Mouse (Mus musculus): ENCODE results near the gene Dusp12. TPM values are rescaled to one million over a fixed set of nuclear protein-coding genes. Genes with fewer than 3 reads are reported as not detected.

The Dusp12 gene
- total RNA-seq (2021), result 11.9 and 17.5 TPM in 2 replicates
- long read RNA-seq, experiment 1, transcript Dusp12-204 (6 exons, 911 nt), result minor isoform, 6 of 27 reads
- long read RNA-seq, experiment 1, transcript Dusp12-201 (6 exons, 1,374 nt), result major isoform, 20 of 27 reads
- long read RNA-seq, experiment 1, partial matches to known transcripts, result 0 of 27 reads
- long read RNA-seq, experiment 1, other reads (novel, unspliced or antisense), result 1 of 27 reads
- long read RNA-seq, experiment 2, transcript Dusp12-201 (6 exons, 1,374 nt), result major isoform, 14 of 21 reads
- long read RNA-seq, experiment 2, partial matches to known transcripts, result 1 of 21 reads
- long read RNA-seq, experiment 2, other reads (novel, unspliced or antisense), result 2 of 21 reads

DNA sequence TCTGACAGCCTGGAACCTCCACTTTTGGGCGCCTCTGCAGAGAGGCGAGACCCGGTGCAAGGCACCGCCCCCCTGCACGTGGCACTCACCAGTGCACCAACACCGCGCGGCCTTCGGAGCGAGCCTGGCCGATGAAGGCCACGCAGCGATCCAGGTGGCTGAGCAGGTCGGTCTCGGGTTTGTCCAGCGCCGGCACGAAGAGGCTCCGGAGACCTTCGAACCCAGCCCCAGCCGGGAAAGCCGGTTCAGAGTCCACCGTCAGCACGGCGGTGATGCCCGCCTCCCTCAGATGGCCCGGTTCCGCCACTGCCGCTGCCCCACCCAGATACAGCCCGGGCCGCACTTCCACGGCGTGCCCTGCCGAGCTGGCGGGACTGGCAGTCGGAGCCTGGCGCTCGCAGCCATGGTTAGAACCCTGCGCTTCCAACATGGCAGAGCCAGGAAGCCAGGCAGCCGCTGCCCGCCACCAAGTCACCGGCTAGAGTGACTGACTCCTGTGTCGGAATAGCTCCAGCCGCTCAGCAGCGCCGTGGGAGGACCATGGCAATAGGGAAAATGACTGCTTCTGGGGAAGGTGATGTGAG lies at the start of gene Dusp12, which contains the start of gene Gm26620:
TSS of gene Dusp12 (minus strand) at position 563 of the 584 bp plus-strand sequence.
TSS of gene Gm26620 (plus strand) at position 88 of the 584 bp plus-strand sequence.
- peak; percentile 93 for DNase-seq

DNA sequence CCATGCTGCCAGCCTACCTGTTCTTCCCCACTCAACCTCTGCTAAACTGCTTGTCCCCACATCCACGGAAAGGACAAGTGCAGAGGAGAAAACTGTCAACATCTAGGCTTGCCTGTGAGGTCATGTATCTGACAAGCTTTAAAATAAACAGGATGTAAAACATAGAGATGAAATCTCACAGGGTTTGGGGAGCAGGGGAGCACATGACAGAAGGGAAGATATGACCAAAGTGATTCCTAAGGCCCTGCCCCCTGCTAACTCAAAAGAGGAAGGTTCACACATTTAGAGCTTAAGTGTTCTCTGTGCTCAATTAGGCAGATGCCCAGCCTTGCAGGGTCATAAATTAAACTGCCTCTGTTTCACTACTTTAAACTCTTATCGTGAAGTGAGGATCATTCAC lies 49.0 kb upstream of the Dusp12 start:
- DNase-seq, result no peak

DNA sequence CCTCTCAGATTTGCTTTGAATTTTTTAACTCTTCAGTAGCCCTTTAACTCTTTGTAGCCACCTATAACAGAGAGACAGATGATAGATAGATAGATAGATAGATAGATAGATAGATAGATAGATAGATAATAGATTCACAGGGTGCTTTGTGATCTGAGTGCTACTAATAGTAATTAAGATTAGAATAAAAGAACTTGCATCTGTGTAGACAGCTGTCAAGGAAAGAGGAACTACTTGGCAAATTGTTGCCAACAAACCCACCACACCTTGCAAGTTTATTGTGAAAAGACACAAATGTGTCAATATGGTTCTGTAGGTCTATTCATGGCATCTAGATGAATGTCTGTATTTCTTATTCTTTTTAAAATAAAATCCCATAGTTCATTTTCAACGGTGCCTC lies 48.6 kb upstream of the Dusp12 start:
- DNase-seq, result no peak

DNA sequence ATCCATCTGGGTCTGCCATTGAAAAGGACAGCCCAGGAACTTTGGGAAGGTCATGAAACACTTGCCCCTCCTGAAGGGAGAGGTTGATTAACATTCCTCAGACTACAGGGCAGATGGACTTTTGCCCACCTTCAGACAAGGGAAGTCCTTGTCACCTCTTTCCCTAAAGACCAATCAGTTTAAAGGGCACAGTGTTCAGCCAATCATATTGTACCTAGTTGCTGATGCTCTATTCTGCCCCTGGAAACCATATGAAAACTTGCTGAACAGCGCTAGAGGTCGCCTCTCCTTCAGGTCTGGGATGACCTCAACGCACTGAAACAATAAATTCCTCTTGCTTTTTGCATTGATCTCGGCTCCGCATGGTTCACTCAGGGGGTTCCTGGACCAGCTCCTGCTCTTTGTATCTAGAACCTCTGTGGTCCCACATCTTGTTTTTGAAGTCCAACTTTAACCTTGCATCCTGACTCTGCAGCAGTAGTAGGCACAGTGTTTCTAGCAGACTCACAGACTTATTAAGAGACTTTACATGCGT lies 48.1 kb upstream of the Dusp12 start:
- DNase-seq, result no peak

DNA sequence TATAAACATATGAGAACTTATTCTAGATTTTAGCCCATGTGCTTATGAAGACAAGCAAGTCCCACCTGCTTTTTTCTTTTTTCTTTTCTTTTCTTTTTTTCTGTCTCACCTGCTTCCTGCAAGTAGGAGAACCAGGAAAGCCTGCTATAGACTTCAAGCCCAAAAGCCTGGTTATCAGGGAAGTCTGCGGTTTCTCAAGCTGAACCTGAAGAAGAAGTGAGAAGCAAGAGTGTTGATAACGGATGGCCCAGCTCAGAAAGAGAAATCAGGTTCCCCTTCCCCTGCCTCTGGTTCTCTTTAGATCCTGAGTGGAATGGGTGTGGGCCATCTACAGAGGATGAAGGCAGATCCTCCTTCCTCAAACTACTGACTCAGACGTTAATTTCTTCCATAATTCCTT lies 46.7 kb upstream of the Dusp12 start:
- no peak for DNase-seq

DNA sequence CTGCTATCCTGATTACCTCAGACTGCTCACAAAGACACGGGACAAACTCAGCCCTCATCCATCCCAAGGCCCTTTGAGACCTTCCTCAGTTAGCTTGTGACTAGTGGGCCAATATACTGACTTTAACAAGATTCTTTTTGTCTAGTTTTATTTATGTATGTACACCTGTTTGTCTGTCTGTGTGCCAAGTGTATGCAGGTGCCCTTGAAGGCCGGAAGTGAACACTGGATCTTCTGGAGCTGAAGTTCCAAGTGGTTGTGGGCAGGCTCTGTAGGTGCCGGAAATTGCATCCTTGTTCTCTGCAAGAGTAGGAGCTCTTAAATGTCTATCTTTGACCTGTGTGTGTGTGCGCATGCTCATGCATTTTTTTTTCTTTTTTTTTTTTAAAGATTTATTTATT lies 43.9 kb upstream of the Dusp12 start:
- no peak for DNase-seq

DNA sequence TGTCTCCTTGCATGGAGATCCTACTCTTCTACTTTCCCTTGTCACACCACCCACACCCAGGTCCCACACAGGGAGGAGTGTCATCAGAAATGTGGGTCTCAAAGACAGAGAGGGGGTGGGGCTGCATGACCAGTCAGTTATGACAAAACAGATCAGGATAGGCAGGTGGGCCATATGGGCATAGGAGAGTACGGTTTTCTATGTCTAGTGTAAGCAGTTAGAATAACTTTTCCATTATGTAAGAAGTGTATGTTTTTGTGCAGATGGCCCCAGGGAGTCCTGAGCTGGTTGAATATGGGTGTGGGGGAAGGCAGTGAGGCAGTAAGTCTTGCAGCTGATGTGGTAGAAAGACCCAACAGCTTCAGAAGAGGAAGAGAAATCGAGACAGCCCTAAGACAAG lies 43.1 kb upstream of the Dusp12 start:
- no peak for DNase-seq

DNA sequence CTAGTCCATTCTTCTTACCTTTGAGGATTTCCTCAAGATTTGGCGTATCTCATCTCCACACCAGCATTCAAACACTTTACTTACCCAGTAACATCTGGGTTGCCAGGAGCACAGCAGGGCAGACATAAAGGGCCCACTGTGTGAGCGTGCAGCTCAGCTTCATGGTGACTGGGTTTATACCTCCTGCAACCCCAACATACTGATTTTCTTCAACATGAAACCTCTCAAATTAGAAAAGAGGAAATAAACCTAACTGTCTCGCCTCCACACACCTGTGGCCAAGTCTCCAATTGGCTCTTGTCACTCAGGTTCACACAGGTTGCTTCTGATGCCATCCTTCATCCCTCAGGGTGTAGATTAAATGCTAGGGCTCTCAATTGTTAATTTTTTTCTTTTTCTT lies 42.0 kb upstream of the Dusp12 start, which contains the start of gene Fcrla:
TSS of gene Fcrla (minus strand) at position 206 of the 400 bp plus-strand sequence.
- no peak for DNase-seq

DNA sequence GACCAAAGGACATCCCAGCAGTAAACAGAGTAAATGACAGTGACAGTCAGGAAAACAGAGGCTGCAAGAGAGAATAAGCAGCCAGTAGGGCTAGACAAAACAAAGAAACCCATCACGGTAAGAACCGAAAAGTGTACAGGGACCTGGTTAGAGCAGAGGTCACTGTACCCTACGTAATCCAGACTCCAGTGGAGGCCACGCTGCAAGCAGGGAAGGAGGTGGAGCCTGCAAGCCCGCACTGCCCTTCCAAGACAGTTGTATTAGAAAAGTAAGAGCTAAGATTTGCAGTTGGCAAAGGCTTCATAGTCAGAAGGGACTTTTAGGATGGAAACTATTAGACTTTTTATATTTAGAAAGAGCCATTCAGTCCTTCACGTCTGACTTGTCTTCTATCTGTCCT lies 41.6 kb upstream of the Dusp12 start:
- no peak for DNase-seq

DNA sequence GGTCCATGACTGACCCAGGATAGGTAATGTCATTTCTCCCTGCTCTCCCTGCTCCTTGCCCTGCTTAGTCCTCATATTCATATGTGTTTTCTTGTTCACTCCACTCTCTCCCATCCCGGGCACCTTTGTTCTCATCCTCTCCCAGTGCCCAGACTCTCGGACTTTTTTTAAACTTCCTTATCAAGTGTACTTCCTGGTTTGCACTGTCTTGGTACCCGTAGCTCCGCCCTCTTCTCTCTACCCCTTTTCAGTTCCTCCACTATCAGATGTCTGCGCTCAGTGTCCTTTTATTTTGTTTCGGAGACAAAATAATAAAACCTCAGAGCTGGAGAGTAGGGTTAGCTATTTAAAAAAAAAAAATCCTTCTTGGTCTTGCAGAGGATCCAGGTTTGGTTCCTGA lies 39.1 kb upstream of the Dusp12 start:
- DNase-seq, result no peak

DNA sequence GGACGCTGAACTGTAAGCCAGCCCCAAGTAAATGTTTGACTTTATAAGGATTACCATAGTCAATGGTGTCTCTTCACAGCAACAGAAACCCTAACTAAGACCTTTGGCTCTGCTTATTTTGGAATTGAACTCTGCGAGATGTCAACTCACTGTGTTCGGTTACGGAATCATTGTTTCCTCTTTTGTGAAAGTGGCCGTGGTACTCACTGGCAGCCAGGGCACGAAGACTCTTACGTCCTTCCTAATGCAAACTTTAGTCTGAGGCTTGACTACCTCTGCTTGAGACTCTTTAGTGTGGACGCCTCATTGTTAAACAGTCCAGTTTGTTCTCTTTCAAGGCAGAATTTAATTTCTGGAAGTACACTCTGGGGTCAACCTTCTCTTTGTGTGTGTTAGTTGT lies 34.0 kb upstream of the Dusp12 start:
- no peak for DNase-seq

DNA sequence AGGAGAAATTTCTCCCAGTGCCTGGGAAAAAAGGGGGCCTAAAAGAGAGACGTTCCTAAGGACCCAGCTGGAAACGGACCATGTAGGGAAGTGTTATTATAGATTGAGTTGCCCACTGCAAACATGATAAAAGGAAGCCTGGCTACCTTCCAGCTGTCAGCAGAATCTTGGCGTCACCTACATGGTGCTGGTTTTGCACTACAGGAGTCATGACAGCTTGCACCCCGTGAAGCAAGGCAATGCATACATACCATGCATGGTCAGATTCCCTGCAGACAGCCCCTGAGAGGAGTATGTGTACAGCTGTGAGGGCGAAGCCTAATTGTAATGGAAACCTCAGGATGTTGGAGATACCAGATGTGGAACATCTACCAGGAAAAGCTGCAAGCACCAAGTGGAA lies 30.3 kb upstream of the Dusp12 start:
- no peak for DNase-seq

DNA sequence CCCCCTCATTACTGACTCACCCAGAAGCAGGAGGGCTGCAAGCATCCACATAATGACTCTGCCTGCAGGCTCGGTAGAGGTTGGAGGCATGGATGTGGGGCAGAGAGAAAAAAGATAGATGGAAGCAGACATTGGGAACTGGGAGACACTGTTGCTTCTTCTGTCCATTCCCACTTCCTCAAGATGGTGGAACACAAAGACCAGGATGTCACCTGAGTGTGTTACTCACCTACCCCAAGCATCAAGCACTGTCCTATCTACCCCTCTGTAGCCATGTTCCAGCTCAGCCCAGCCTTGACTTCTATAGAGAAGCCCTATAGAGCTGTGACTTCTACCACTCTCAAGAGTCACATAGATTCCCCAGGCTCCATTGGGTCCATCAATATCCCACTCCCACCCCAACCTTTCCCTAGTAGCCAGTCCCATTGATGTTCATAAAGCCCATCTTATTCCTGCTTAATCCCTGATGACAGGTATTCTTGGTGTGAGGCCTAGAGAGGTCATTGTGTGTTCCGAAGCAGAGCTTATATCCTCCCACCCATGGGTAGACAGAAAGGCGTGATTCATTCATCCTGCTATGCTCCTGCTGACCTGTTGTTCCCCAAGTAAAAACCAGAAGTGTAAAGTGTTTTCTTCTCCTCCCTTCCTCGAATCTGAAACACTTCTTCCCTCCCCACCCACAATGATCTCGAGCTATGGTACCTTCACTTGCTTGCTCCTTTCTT lies 27.7 kb upstream of the Dusp12 start, which contains the start of gene Fcrlb:
TSS of gene Fcrlb (minus strand) at position 51 of the 725 bp plus-strand sequence.
- no peak for DNase-seq

DNA sequence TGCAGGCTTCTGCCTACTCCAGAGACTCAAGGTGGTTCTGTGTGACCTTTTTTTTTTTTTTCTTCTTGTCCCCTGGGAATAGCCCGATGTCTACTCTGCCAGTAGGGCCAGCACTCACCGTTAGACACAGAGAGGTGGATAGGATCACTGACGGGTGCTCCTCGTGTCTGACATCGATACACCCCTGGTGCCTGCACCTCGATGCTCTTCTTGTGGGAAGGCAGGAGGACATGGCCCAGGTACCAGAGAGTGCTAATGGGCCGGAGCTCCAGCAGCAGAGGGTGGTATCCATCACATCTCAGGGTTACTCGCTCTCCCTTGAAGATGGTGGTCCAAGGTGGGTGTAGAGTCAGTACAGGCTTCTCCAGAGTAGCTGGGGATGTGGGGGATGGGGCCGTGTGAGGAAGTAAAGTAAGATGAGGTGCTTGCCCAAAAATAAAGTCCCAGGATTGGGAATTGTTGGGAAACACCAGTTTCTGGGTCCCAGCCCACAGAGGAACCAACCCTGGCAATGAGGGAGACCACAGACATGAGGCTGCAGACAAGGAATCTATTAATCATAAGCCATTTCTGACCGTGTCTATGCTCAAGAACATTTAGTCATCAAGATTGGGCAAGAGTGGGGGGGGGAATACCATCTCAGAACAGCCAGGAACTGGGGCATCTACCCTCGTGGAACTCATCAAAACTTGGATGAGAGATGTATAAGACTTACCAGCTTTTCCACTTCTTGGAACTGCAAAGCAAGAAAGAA lies 26.7 kb upstream of the Dusp12 start:
- peak; percentile 19 for DNase-seq

DNA sequence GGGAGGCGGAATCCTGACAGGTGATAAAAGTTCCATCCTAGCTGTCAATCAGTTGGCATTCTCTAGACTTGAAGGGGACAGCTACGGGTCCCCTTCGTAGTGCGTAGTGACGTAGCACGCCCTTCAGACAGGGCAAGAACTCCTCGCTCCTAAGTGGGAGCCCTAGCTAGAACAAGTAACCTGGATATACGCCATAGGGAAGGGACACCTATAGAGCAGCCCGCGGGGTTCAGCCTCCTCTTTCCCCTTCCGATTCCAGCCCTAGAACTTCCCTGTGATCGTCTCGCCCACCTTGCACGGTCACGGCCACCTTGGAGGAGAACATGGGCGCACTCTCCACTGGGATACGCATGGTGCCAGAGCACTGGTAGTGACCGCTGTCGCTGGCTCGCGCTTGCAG lies 23.0 kb upstream of the Dusp12 start:
- DNase-seq, result no peak

DNA sequence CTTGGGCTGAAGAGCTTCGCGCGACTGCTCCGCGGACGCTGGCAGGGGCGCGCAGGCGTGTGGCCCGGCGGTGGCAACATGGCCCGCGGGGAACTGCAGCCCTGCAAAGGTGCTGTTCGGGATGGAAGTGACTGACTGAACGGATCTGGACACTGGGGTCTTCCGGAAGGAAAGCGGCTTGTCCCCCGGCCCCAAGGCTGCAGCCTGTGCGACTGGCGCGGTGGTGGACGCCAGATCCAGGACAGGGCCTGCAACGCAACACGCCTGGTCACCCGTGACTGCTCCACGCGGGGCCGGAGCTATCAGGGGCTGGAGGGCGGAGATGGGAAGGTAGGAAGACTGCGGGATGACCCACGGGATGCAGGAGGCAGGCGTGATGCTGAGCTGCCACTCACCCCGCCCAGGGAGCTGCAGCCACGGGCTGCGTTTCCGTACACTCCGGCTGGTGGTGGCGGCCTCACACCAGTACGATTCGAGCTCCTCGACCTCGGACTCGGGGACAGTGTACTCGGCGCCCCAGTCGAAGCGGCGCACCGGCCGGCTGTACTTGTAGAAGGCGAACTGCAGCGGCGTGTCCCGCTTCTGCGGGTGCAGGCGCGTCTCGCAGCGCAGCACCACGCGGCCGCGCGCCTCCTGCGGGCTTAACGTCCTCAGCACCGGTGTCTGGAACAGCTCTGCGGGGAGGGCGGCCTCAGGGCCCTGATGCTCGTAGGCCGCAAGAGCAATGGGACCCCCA lies 22.3 kb upstream of the Dusp12 start:
- peak; percentile 52 for DNase-seq

DNA sequence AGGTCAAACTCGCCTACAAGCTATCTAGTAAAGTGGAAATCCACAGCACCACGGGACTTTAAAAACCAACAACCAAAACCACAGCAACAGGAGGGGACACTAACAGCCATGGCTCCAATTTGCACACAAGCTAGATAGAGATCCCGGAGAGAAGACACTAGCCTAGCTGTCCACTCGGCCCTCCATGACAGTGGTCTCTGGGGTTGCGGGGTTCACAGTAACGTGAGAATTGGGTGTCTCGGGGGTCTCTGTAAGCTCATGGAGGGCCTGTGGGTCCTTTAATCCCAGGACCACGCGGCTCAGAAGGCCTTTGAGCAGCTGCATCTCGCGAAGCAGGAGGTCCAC lies 21.7 kb upstream of the Dusp12 start:
- no peak for DNase-seq

DNA sequence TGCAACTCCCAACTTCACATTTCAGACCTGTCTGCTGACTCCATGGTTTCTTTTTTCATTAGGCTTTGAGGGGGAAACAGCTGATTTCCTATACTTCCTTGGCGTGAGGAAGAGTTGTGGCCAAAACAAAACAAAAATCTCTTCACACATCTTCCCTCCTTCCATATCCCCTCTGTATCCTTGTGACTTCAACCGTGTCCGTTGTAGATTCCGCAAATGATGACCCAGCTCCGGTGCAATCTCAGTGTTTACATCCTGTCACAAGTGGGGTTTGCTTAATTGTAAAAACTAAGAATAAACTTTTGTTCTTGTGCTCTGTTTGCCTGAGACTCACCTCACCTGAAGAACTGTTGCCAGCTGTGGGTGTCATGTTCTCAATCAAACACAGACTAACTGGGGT lies 18.1 kb upstream of the Dusp12 start:
- DNase-seq, result no peak

DNA sequence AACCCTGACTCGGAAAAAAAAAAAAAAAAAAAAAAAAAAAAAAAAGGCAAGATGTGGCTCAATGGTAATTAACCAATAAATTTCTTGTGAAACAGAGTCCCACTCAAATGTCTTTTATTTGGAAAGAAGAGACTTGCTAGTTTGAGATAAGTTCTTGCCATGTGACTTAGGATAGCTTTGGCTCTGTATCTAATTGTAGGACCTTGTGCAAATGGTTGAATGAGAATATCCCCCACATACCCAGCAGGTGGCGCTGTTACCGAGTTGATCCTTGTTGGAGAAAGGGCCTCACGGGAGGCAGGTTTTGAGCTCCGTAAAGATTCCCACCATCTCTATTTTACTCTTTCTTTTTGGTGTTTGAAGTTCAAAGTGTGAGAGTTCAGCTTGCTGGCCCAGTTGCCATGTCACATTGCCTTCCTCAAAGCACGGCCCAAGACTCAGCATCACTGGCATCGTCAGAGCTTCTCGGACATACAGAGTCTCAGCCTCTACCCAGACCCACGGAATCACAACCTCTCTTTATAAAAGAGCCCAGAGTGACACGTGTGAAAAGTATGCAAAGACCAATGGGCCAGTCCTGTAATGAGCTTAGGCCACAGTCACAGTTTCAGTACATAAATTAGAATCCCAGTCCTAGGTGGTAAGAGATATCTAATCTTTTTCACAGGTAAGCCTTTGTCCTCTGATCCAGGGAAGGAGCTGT lies 16.3 kb upstream of the Dusp12 start:
- peak; percentile 94 for DNase-seq

DNA sequence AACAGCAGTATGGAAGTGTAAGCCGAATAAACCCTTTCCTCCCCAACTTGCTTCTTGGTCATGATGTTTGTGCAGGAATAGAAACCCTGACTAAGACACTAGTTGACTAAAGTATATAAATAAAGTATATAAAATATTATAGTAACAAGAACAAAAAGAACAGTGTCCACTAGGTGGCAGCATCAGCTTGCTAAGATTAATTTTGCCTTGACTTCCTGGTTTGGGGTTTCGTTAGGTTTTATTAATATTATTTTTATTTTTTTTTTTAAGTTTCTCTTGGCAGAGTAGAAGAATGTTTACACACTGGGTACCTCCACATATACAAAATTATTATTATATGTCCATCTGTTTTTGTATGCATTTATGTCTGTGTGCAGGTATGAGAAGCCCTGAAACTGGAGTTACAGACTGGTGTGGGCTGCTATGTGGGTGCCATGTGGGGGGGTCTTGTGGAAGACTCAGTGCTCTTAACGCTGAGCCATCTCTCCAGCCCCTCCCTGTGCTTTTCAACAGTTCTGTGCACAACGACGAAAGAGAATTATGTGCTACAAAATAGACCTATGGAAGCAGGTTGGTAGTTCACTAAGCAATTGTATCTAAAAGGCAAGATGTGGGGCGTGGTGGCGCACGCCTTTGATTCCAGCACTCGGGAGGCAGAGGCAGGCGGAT lies 15.6 kb upstream of the Dusp12 start:
- DNase-seq, result peak; percentile 66

All from adrenal gland, postnatal 14 days (tissue).